Mouse (Mus musculus) liver, adult 2 months (tissue): Measurements from ENCODE around the gene Tet3.
A peak's percentile ranks its signal among the peaks of the same experiment; 100 is the strongest.

ENCODE experiments used
- CTCF ChIP-seq: fragments of 200-500 bp; IDR thresholded peaks from 2 replicates; pipeline ENCODE4 v1.5.1; 2011; ENCODE audit warnings: low read depth, low read length, control low read depth
- POLR2A ChIP-seq: fragments of 200-500 bp; IDR thresholded peaks from 2 replicates; pipeline ENCODE4 v1.6.1; 2011; ENCODE audit warnings: low read length, control low read depth; ENCODE audit not compliant: insufficient read depth; ENCODE audit errors: extremely low read depth

DNA sequence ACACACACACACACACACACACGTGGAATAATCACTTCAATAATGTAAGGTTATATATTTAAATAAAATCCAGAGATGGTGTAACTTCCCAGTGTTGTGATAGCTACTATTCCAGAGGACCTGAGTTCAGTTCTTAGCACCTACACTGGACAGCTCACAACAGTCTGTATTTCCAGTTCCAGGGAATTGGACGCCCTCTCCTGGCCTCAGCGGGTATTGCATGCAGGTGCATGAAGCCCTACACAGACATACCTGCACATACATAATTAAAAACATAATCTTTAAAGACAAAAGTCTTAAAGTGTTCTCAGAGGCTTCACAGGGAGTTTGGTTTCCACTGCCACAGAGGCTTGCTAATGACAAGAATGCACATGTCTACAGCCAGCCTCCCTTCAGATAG lies 41.6 kb upstream of the Tet3 start:
- TF ChIP-seq CTCF (peak; percentile 58), POLR2A (no peak)
